Mouse (Mus musculus) forebrain, embryonic 11.5 days (tissue): Measurements from ENCODE around the gene Ankrd31. TPM values are rescaled to one million over a fixed set of nuclear protein-coding genes. Genes with fewer than 3 reads are reported as not detected.

ENCODE experiments used
- ATAC-seq: fragments of 200-750 bp; cut with Nextera tagmentation; replicated peaks from 2 replicates; pipeline ENCODE4 v1.8.0; 2017; ENCODE audit warnings: moderate TSS enrichment; ENCODE audit not compliant: low FRiP score
- DNase-seq: peaks from one replicate; pipeline ENCODE4 v3.0.0-alpha.2; 2017; ENCODE audit warnings: low spot score
- H3K27ac ChIP-seq: fragments of 300-500 bp; sonication (generic); 2 replicates; pipeline ENCODE4 v1.5.1; 2014; ENCODE audit warnings: low read depth, low read length
- H3K27me3 ChIP-seq: fragments of 300-500 bp; sonication (generic); 2 replicates; pipeline ENCODE4 v1.6.1; 2014; ENCODE audit warnings: mild to moderate bottlenecking, low read length, mixed read lengths; ENCODE audit not compliant: control insufficient read depth, insufficient read depth
- H3K36me3 ChIP-seq: fragments of 300-500 bp; sonication (generic); 2 replicates; pipeline ENCODE4 v1.6.1; 2014; ENCODE audit warnings: mild to moderate bottlenecking, low read length, moderate library complexity, mixed read lengths; ENCODE audit not compliant: control insufficient read depth, insufficient read depth
- H3K4me1 ChIP-seq: fragments of 300-500 bp; sonication (generic); replicated peaks from 2 replicates; pipeline ENCODE4 v1.6.1; 2014; ENCODE audit warnings: low read length, mixed read lengths; ENCODE audit not compliant: control insufficient read depth, insufficient read depth
- H3K4me2 ChIP-seq: fragments of 300-500 bp; sonication (generic); 2 replicates; pipeline ENCODE4 v1.6.1; 2014; ENCODE audit warnings: low read depth, mild to moderate bottlenecking, low read length, moderate library complexity, mixed read lengths; ENCODE audit not compliant: severe bottlenecking
- H3K4me3 ChIP-seq: fragments of 300-500 bp; sonication (generic); 2 replicates; pipeline ENCODE4 v1.5.1; 2014; ENCODE audit warnings: low read depth, low read length
- H3K9ac ChIP-seq: fragments of 300-500 bp; sonication (generic); 2 replicates; pipeline ENCODE4 v1.6.1; 2014; ENCODE audit warnings: low read length
- H3K9me3 ChIP-seq: fragments of 300-500 bp; sonication (generic); 2 replicates; pipeline ENCODE4 v1.6.1; 2016; ENCODE audit warnings: low read length, mixed read lengths; ENCODE audit not compliant: control insufficient read depth
- WGBS: fragments of 180-500 bp; shearing (Covaris S2); extraction: QIAGEN DNeasy Blood & Tissue Kit; methylation state at CpG from one replicate; pipeline ENCODE4 v1.1.7; 2014; 5-methylcytosine and 5-hydroxymethylcytosine counted together
- polyA plus RNA-seq: library from polyadenylated mRNA; unstranded; fragments of >200 nt; fragmentation: Nextera tagmentation; extraction: Ambion mirVana; gene quantifications from 2 replicates; pipeline ENCODE4 v1.2.1, GENCODE M21; 2014

Gene Ankrd31
- polyA plus RNA-seq, result not detected in 2 replicates

DNA sequence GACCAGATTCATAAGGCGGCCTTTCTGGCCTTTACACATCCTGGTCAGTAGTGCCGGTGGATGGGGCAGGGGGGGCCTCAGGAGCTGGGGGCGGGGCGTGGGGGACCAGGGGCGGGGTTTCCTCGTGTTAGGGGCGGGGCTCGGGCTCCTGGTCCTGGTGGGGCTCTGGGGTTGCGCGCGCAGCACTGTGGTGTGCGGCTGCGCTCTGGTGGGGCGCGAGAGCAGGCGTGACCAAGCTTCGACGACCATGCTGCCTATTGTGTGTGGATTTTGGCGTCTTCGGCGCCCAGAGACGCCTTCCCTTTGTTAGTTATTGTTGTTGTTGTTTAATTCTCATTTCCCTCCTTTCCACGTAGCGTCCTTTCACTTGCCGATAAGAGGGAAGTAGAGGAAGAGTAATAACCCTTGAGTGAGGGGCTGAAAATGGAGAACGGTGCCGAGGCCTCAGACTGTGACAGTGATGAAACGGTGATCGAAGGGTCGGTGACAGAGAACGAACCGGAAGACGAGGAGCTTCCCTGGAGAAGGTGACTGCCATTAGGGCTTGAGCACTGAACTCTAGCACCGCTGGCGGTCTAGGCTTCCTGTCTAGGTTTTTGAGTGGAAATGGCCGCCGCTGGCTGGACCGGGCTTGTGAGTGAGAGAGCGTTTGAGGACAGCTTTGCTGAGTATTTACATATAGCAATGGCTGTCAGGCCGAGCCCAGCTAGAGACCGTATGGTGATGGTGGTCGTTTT is at the start of gene Ankrd31:
Ankrd31 (plus strand) TSS at position 164 of the 737 bp plus-strand sequence.
- no peak for DNase-seq
- Histone ChIP-seq H3K4me3 (no peak within 1 kb of the TSS), H3K27ac (no peak within 1 kb of the TSS), H3K27me3 (no peaks in the 10 kb centered on the region), H3K9me3 (no peaks in the 10 kb centered on the region), H3K4me2 (no peak within 1 kb of the TSS), H3K36me3 (no peaks in the 10 kb centered on the region), H3K9ac (no peak within 1 kb of the TSS), H3K4me1 (no peaks in the 10 kb centered on the region)
- WGBS, result 89% methylated on average over 42 of the region's 42 CpGs
- no peak for ATAC-seq

DNA sequence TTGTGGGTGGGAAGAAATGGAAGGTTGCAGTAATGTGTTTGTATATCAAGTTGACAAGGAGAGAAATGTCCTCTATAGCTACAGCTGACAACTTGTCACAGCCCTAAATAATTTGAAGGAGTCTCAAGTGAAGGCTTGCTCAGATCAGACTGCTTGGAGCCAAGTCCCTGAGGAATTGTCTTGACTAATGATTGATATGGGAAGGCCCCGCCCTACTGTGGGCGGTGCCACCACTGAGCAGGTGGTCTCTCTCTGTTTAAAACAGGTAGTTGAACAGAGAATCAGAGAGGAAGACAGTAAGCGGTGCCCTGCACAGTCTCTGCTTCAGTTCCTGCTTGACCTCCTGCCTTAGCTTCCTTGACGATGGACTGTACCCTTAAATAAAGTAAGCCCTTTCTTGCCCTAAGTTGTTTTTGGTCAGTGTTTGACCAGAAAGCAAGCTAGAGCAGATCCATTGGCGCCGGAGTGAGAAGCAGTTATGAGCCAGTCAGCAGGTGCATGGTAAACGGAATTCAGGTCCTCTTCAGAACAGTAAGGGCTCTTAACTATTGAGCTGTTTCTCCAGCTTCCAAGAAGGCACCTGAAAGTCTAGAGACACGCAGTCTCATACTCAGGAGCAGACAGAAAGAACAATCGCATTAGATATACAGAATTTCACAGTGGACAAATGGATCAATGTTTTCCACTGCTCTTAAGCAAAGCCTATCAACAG is 45.3 kb upstream of the Ankrd31 start:
- H3K9me3 ChIP-seq, result no peaks in the 10 kb centered on the region
- 80% methylated on average over 9 of the region's 9 CpGs for WGBS
- H3K9ac ChIP-seq, result no peak overlapping the region
- H3K4me1 ChIP-seq, result no peaks in the 10 kb centered on the region
- DNase-seq, result no peak
- H3K36me3 ChIP-seq, result no peaks in the 10 kb centered on the region
- H3K4me2 ChIP-seq, result no peak overlapping the region
- ATAC-seq, result no peak
- H3K27ac ChIP-seq, result no peak overlapping the region
- no peaks in the 10 kb centered on the region for H3K27me3 ChIP-seq
- H3K4me3 ChIP-seq, result no peak overlapping the region

DNA sequence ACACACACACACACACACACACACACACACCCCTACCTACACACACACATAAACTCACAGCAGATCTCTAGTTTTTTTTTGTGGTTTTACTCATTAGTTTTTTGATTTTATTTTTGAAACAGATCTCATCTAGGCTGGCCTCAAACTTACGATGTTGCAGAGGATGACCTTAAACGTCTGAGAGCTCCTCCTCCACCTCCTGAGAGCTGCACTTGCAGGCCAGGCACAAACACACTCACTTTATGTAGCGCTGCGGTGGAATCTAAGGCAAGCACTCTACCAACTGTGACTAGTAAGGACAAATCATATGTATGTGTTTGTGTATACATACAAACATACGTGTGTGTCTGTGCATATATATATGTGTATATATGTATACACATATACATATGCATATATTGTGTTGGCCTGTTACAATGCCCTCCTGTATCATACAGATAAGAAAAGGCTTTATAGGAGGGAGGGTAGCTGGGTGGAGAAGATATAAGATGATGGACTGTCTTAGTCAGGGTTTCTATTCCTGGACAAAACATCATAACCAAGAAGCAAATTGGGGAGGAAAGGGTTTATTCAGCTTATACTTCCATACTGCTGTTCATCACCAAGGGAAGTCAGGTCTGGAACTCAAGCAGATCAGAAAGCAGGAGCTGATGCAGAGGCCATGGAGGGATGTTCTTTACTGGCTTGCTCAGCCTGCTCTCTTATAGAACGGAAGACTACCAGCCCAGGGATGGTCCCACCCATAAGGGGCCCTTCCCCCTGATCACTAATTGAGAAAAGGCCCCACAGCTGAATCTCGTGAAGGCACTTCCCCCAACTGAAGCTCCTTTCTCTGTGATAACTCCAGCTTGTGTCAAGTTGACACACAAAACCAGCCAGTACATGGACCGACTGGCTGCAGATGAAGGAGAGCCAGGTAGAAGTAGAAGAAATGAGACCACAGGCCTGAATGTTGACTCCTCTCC is 38.5 kb upstream of the Ankrd31 start:
- Histone ChIP-seq H3K27ac (no peak overlapping the region), H3K36me3 (no peaks in the 10 kb centered on the region), H3K9ac (no peak overlapping the region), H3K4me2 (no peak overlapping the region), H3K4me1 (no peaks in the 10 kb centered on the region), H3K27me3 (no peaks in the 10 kb centered on the region), H3K9me3 (no peaks in the 10 kb centered on the region), H3K4me3 (no peak overlapping the region)
- 82% methylated on average over 8 of the region's 8 CpGs for WGBS
- DNase-seq, result no peak
- ATAC-seq, result no peak

DNA sequence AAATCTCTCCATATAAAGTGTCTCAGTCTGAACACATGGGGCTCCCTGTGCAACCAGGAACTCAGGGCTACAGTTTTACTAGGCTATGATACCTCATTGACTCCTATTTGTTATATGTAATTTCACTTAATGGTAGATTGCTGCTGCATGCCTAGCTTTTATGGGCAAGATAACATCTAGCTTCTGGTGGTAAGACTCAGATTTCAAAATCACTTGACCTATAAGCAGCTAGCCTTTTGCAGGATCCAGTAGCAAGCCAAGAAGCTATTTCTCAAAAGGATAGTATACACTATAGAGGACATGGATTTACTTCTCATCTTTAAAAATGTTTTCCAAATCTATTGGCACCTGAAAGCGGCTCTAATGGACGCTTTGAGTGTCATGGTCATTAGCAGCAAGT is 31.8 kb upstream of the Ankrd31 start:
- Histone ChIP-seq H3K27ac (no peak overlapping the region), H3K36me3 (no peaks in the 10 kb centered on the region), H3K4me2 (no peak overlapping the region), H3K27me3 (no peaks in the 10 kb centered on the region), H3K4me1 (no peaks in the 10 kb centered on the region), H3K9me3 (no peaks in the 10 kb centered on the region), H3K4me3 (no peak overlapping the region), H3K9ac (no peak overlapping the region)
- ATAC-seq, result no peak
- 95% methylated on average over 2 of the region's 2 CpGs for WGBS
- no peak for DNase-seq

DNA sequence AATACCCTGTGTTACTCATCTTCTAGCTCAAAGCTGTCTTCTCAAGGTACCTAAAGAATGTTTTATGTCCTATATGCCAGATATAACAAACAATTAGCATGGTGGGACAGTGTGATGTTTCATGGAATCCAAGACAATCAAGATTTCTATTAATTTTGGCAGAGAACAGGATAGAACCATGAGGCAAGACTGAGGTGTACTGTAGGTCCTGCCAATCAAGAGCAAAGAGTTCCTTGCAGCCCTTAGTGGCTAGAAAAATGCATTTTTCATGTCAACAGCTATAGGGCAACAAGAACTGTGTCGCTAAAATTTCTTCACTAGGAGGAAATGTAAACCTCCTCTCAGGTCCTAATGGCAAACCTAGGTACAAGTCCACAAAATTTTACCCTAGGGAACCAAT is 30.3 kb upstream of the Ankrd31 start:
- no peak for DNase-seq
- no peaks in the 10 kb centered on the region for H3K36me3 ChIP-seq
- no peaks in the 10 kb centered on the region for H3K4me1 ChIP-seq
- H3K9ac ChIP-seq, result no peak overlapping the region
- ATAC-seq, result no peak
- 60% methylated on average over 1 of the region's 1 CpGs for WGBS
- H3K4me2 ChIP-seq, result no peak overlapping the region
- H3K27me3 ChIP-seq, result no peaks in the 10 kb centered on the region
- H3K4me3 ChIP-seq, result no peak overlapping the region
- H3K27ac ChIP-seq, result no peak overlapping the region
- no peaks in the 10 kb centered on the region for H3K9me3 ChIP-seq

DNA sequence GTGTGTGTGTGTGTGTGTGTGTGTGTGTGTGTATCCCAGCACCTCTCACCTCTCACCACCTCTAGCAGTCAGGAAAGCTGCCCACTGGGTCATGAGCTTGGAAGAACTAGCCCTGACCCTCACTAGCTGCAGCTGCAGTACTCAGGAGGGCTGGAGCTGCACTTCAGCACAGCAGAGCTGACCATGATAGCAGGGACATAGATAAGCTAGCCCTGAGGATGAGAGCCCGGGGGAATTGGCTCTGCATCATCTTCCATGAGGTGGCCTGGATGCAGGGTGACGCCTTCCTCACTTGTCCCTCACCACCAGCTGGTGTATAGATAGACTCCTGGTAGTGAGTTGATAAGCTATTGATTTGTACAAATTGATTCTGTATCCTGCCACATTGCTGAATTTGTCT is 28.1 kb upstream of the Ankrd31 start:
- H3K27me3 ChIP-seq, result no peaks in the 10 kb centered on the region
- 86% methylated on average over 2 of the region's 2 CpGs for WGBS
- no peaks in the 10 kb centered on the region for H3K9me3 ChIP-seq
- no peak for DNase-seq
- ATAC-seq, result no peak
- no peak overlapping the region for H3K27ac ChIP-seq
- H3K4me3 ChIP-seq, result no peak overlapping the region
- H3K4me2 ChIP-seq, result no peak overlapping the region
- no peak overlapping the region for H3K9ac ChIP-seq
- H3K4me1 ChIP-seq, result no peaks in the 10 kb centered on the region
- H3K36me3 ChIP-seq, result no peaks in the 10 kb centered on the region

DNA sequence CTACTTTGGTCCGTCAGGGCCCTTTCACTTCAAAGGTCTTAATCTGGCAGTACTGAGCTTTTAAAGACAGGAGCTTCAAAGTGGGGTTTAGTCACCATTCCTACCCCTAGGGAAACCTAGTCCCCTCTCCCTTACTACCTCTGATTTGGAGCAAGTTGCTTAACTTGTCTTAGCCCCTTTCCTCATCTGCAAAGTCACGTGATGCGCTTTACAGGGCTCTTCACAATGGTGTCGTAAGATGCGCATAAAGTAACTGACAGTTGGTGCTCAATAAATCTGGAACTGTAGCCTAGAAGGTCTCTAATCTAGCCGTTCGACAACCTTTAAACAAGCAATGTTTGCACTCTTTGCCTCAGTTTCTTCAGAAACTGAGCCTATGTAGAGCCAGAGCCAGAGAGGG is 19.8 kb upstream of the Ankrd31 start:
- H3K4me2 ChIP-seq, result no peak overlapping the region
- no peak overlapping the region for H3K9ac ChIP-seq
- H3K4me1 ChIP-seq, result no peaks in the 10 kb centered on the region
- no peaks in the 10 kb centered on the region for H3K36me3 ChIP-seq
- H3K27ac ChIP-seq, result no peak overlapping the region
- no peak for DNase-seq
- no peak overlapping the region for H3K4me3 ChIP-seq
- H3K27me3 ChIP-seq, result no peaks in the 10 kb centered on the region
- no peak for ATAC-seq
- H3K9me3 ChIP-seq, result no peaks in the 10 kb centered on the region
- 87% methylated on average over 7 of the region's 7 CpGs for WGBS

DNA sequence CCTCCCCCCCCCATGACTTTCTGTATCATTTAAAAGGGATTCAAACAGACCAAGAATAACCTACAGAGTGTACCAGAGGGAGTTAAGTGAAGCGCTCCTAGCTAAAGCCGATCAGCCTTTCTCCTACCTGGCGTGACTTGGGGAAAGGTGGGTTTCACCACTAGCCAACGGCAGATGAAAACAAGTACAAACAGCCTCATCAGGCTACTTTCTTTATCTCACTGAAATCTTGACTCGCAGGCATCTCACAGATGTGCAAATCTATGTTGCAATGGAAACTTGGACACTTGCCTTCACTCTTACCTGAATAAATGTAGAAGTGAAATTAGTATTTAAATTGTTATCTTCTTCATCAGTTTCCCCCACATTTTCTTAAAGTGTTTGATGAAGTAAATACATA is 18.9 kb upstream of the Ankrd31 start:
- DNase-seq (no peak), ATAC-seq (no peak)
- Histone ChIP-seq H3K27ac (no peak overlapping the region), H3K4me1 (no peaks in the 10 kb centered on the region), H3K9me3 (no peaks in the 10 kb centered on the region), H3K9ac (no peak overlapping the region), H3K4me3 (no peak overlapping the region), H3K27me3 (no peaks in the 10 kb centered on the region), H3K4me2 (no peak overlapping the region), H3K36me3 (no peaks in the 10 kb centered on the region)
- 93% methylated on average over 5 of the region's 5 CpGs for WGBS
